Mouse (Mus musculus) intestine, postnatal 0 days (tissue): ENCODE results near the gene Gtf3c5. TPM values are rescaled to one million over a fixed set of nuclear protein-coding genes. Genes with fewer than 3 reads are reported as not detected.

ENCODE experiments used
- ATAC-seq: fragments of 200-750 bp; cut with Nextera tagmentation; 2 replicates; pipeline ENCODE4 v1.8.0; 2017; ENCODE audit warnings: mild to moderate bottlenecking, moderate TSS enrichment, moderate library complexity
- H3K27ac ChIP-seq: fragments of 300-500 bp; sonication (generic); 2 replicates; pipeline ENCODE4 v1.5.1; 2014; ENCODE audit warnings: mild to moderate bottlenecking, low read depth, low read length, moderate library complexity
- H3K27me3 ChIP-seq: fragments of 300-500 bp; sonication (generic); replicated peaks from 2 replicates; pipeline ENCODE4 v1.6.1; 2014; ENCODE audit warnings: low read length, mixed read lengths; ENCODE audit not compliant: control insufficient read depth, insufficient read depth
- H3K36me3 ChIP-seq: fragments of 300-500 bp; sonication (generic); 2 replicates; pipeline ENCODE4 v1.6.1; 2014; ENCODE audit warnings: mild to moderate bottlenecking, moderate library complexity; ENCODE audit not compliant: control insufficient read depth, insufficient read depth
- H3K4me1 ChIP-seq: fragments of 300-500 bp; sonication (generic); replicated peaks from 2 replicates; pipeline ENCODE4 v1.6.1; 2014; ENCODE audit warnings: antibody characterized with exemption, low read length, mixed read lengths; ENCODE audit not compliant: control insufficient read depth, insufficient read depth
- H3K4me2 ChIP-seq: fragments of 300-500 bp; sonication (generic); replicated peaks from 2 replicates; pipeline ENCODE4 v1.6.1; 2014; ENCODE audit warnings: low read depth, mild to moderate bottlenecking, moderate library complexity
- H3K4me3 ChIP-seq: fragments of 300-500 bp; sonication (generic); 2 replicates; pipeline ENCODE4 v1.5.1; 2014; ENCODE audit warnings: low read depth, low read length
- H3K9ac ChIP-seq: fragments of 300-500 bp; sonication (generic); 2 replicates; pipeline ENCODE4 v1.6.1; 2014; ENCODE audit warnings: mild to moderate bottlenecking, low read depth, low read length
- H3K9me3 ChIP-seq: fragments of 300-500 bp; sonication (generic); 2 replicates; pipeline ENCODE4 v1.6.1; 2016; ENCODE audit warnings: mixed run types; ENCODE audit not compliant: control insufficient read depth
- CTCF ChIP-seq: sonication (generic); IDR thresholded peaks from 2 replicates; pipeline ENCODE4 v1.5.1; 2016; ENCODE audit warnings: low read depth, mild to moderate bottlenecking, control low read depth, antibody characterized with exemption, moderate library complexity
- WGBS: fragments of 180-500 bp; shearing (Covaris S2); extraction: QIAGEN DNeasy Blood & Tissue Kit; methylation state at CpG from one replicate; pipeline ENCODE4 v1.1.7; 2014; 5-methylcytosine and 5-hydroxymethylcytosine counted together
- polyA plus RNA-seq: library from polyadenylated mRNA; unstranded; fragments of >200 nt; fragmentation: Nextera tagmentation; extraction: Ambion mirVana; gene quantifications from 2 replicates; pipeline ENCODE4 v1.2.1, GENCODE M21; 2015

Gtf3c5 gene
- polyA plus RNA-seq, 1 experiment from 2014 or later: 8.4 TPM

GRCm38 (mm10) chr2:28549157-28549556 is 34.4 kb downstream of the Gtf3c5 start:
- H3K27me3 ChIP-seq: no peaks in the 10 kb centered on the region
- H3K36me3 ChIP-seq: peaks cover 88% of the 10 kb centered on the region

GRCm38 (mm10) chr2:28547237-28548172 is 36.0 kb downstream of the Gtf3c5 start:
- H3K36me3 ChIP-seq: peaks cover 86% of the 10 kb centered on the region
- peak; percentile 55 for ATAC-seq
- WGBS: 49% methylated on average over 11 of the region's 11 CpGs

More at GRCm38 (mm10) chr2:28549157-28549556, 34.4 kb downstream of the Gtf3c5 start:
- no peaks in the 10 kb centered on the region for H3K9me3 ChIP-seq
- 90% methylated on average over 13 of the region's 13 CpGs for WGBS
- no peak for ATAC-seq
- no peak overlapping the region for H3K27ac ChIP-seq
- H3K9ac ChIP-seq: no peak overlapping the region
- no peak for TF ChIP-seq CTCF
- no peaks in the 10 kb centered on the region for H3K4me1 ChIP-seq
- H3K4me3 ChIP-seq: no peak overlapping the region
- H3K4me2 ChIP-seq: no peak overlapping the region

GRCm38 (mm10) chr2:28546560-28546959 is 37.0 kb downstream of the Gtf3c5 start:
- no peak overlapping the region for H3K4me2 ChIP-seq
- H3K27me3 ChIP-seq: no peaks in the 10 kb centered on the region
- no peak overlapping the region for H3K9ac ChIP-seq
- no peaks in the 10 kb centered on the region for H3K4me1 ChIP-seq
- WGBS: 73% methylated on average over 6 of the region's 6 CpGs
- no peak overlapping the region for H3K4me3 ChIP-seq
- no peaks in the 10 kb centered on the region for H3K9me3 ChIP-seq
- no peak for ATAC-seq
- H3K36me3 ChIP-seq: peaks cover 86% of the 10 kb centered on the region
- no peak overlapping the region for H3K27ac ChIP-seq
- no peak for TF ChIP-seq CTCF

More at GRCm38 (mm10) chr2:28547237-28548172, 36.0 kb downstream of the Gtf3c5 start:
- Histone ChIP-seq H3K4me1 (no peaks in the 10 kb centered on the region), H3K4me3 (no peak overlapping the region), H3K9ac (no peak overlapping the region), H3K27ac (no peak overlapping the region), H3K27me3 (no peaks in the 10 kb centered on the region), H3K4me2 (no peak overlapping the region), H3K9me3 (no peaks in the 10 kb centered on the region)
- TF ChIP-seq CTCF: peak; percentile 100

GRCm38 (mm10) chr2:28545976-28546375 is 37.6 kb downstream of the Gtf3c5 start:
- Histone ChIP-seq H3K9me3 (no peaks in the 10 kb centered on the region), H3K4me3 (no peak overlapping the region), H3K27me3 (no peaks in the 10 kb centered on the region), H3K9ac (no peak overlapping the region), H3K27ac (no peak overlapping the region), H3K4me1 (no peaks in the 10 kb centered on the region), H3K4me2 (no peak overlapping the region), H3K36me3 (peaks cover 84% of the 10 kb centered on the region)
- no peak for ATAC-seq
- TF ChIP-seq CTCF: no peak

GRCm38 (mm10) chr2:28543894-28544293 is 39.7 kb downstream of the Gtf3c5 start:
- H3K4me3 ChIP-seq: no peak overlapping the region
- H3K4me2 ChIP-seq: no peak overlapping the region
- no peak for ATAC-seq
- no peak for TF ChIP-seq CTCF
- H3K27ac ChIP-seq: no peak overlapping the region
- peaks cover 67% of the 10 kb centered on the region for H3K36me3 ChIP-seq
- H3K9me3 ChIP-seq: no peaks in the 10 kb centered on the region
- 0 out of 2 replicates have a peak, but pooled peaks cover 13% of the 10 kb centered on the region for H3K4me1 ChIP-seq
- H3K9ac ChIP-seq: no peak overlapping the region
- WGBS: 91% methylated on average over 8 of the region's 8 CpGs
- H3K27me3 ChIP-seq: no peaks in the 10 kb centered on the region

GRCm38 (mm10) chr2:28540587-28541227 is 42.8 kb downstream of the Gtf3c5 start:
- Histone ChIP-seq H3K27me3 (no peaks in the 10 kb centered on the region), H3K9ac (no peak overlapping the region), H3K9me3 (no peaks in the 10 kb centered on the region), H3K4me3 (no peak overlapping the region), H3K4me1 (0 out of 2 replicates have a peak, but pooled peaks cover 23% of the 10 kb centered on the region), H3K36me3 (peaks cover 46% of the 10 kb centered on the region), H3K4me2 (no peak overlapping the region), H3K27ac (peak overlapping the region; percentile 21; the same call in 1 of the 2 replicates)
- ATAC-seq: no peak
- no peak for TF ChIP-seq CTCF
- 71% methylated on average over 8 of the region's 8 CpGs for WGBS
